Mouse (Mus musculus) MEL (cell line): ENCODE measurements at regions not wholly inside any gene's neighbourhood (a gene's known extent, or its start where the extent isn't known, plus 50 kb on each side); places are given as distances from the start of the nearest gene placed in this dataset.

Source experiments
- DNase-seq: peaks from one replicate; pipeline ENCODE4 v3.0.0; 2011; ENCODE audit warnings: low read depth, low spot score
- H3K27ac ChIP-seq: 2 replicates; pipeline ENCODE4 v1.5.1; 2012; ENCODE audit warnings: low read depth, mild to moderate bottlenecking, control low read depth, low read length, moderate library complexity; ENCODE audit not compliant: control insufficient read depth
- H3K27me3 ChIP-seq, 2 experiments: fragments of 150-350 bp in 1 of 2; sonication (generic) in 1 of 2; 2 replicates each; pipeline ENCODE4 v1.6.1; 2012; ENCODE audit warnings: low read length in 2 of 2, mild to moderate bottlenecking in 2 of 2, improper control_type of control experiment in 1 of 2, moderate library complexity in 1 of 2; ENCODE audit not compliant: insufficient read depth in 2 of 2, control insufficient read depth in 1 of 2
- H3K36me3 ChIP-seq, 2 experiments: 2 replicates each; pipeline ENCODE4 v1.6.1; 2012 to 2014; ENCODE audit warnings: low read length in 2 of 2, improper control_type of control experiment in 1 of 2, inconsistent platforms in 1 of 2, mild to moderate bottlenecking in 1 of 2; ENCODE audit not compliant: insufficient read depth in 2 of 2, control insufficient read depth in 1 of 2
- H3K4me1 ChIP-seq, 2 experiments: fragments of 150-350 bp in 1 of 2; sonication (generic) in 1 of 2; 2 replicates each; pipeline ENCODE4 v1.6.1; 2012; ENCODE audit warnings: low read length in 2 of 2, improper control_type of control experiment in 1 of 2, mild to moderate bottlenecking in 1 of 2; ENCODE audit not compliant: insufficient read depth in 2 of 2, control insufficient read depth in 1 of 2
- H3K4me3 ChIP-seq, 2 experiments: fragments of 150-350 bp in 1 of 2; sonication (generic) in 1 of 2; 2 replicates each; pipeline ENCODE4 v1.5.1; 2012; ENCODE audit warnings: low read depth in 2 of 2, low read length in 2 of 2, mild to moderate bottlenecking in 2 of 2, moderate library complexity in 2 of 2, control low read depth in 1 of 2, improper control_type of control experiment in 1 of 2; ENCODE audit not compliant: control insufficient read depth in 1 of 2, insufficient read depth in 1 of 2
- H3K79me2 ChIP-seq: 2 replicates; pipeline ENCODE4 v1.6.1; 2012; ENCODE audit warnings: mild to moderate bottlenecking, low read length, moderate library complexity; ENCODE audit not compliant: control insufficient read depth, poor library complexity, insufficient read depth
- H3K9ac ChIP-seq: 2 replicates; pipeline ENCODE4 v1.6.1; 2012; ENCODE audit warnings: low read depth, mild to moderate bottlenecking, control low read depth, low read length, moderate library complexity; ENCODE audit not compliant: control insufficient read depth, poor library complexity, severe bottlenecking
- H3K9me3 ChIP-seq: fragments of 150-350 bp; sonication (generic); replicated peaks from 2 replicates; pipeline ENCODE4 v1.6.1; 2012; ENCODE audit warnings: mild to moderate bottlenecking, low read length, improper control_type of control experiment, moderate library complexity; ENCODE audit not compliant: insufficient read depth
- CHD1 ChIP-seq: IDR thresholded peaks from 2 replicates; pipeline ENCODE4 v1.6.1; 2012; ENCODE audit warnings: low read depth, mild to moderate bottlenecking, inconsistent platforms, low read length, improper control_type of control experiment
- CHD2 ChIP-seq: IDR thresholded peaks from 2 replicates; pipeline ENCODE4 v1.6.1; 2011; ENCODE audit warnings: low read length, improper control_type of control experiment
- CTCF ChIP-seq, 3 experiments: IDR thresholded peaks in 2 of 3; conservative IDR thresholded peaks in 1 of 3; 2 replicates each; pipeline ENCODE4 v1.5.1; 2011 to 2012; ENCODE audit warnings: low read length in 3 of 3, low read depth in 2 of 3, mild to moderate bottlenecking in 2 of 3, improper control_type of control experiment in 1 of 3, inconsistent platforms in 1 of 3, mixed read lengths in 1 of 3, moderate library complexity in 1 of 3; ENCODE audit not compliant: control insufficient read depth in 1 of 3, insufficient read depth in 1 of 3, poor library complexity in 1 of 3, severe bottlenecking in 1 of 3
- E2F4 ChIP-seq: IDR thresholded peaks from 2 replicates; pipeline ENCODE4 v1.6.1; 2011; ENCODE audit warnings: low read depth, low read length, improper control_type of control experiment, borderline replicate concordance
- ELF1 ChIP-seq: IDR thresholded peaks from 2 replicates; pipeline ENCODE4 v1.6.1; 2014; ENCODE audit warnings: low read depth, mild to moderate bottlenecking, inconsistent platforms, low read length, improper control_type of control experiment, moderate library complexity
- EP300 ChIP-seq, 2 experiments: IDR thresholded peaks; 2 replicates each; pipeline ENCODE4 v1.6.1; 2011; ENCODE audit warnings: improper control_type of control experiment in 2 of 2, low read length in 2 of 2, low read depth in 1 of 2, mild to moderate bottlenecking in 1 of 2
- ETS1 ChIP-seq: IDR thresholded peaks from 2 replicates; pipeline ENCODE4 v1.6.1; 2012; ENCODE audit warnings: low read depth, mild to moderate bottlenecking, inconsistent platforms, low read length, improper control_type of control experiment, moderate library complexity
- GABPA ChIP-seq: IDR thresholded peaks from 2 replicates; pipeline ENCODE4 v1.6.1; 2012; ENCODE audit warnings: low read depth, mild to moderate bottlenecking, inconsistent platforms, low read length, improper control_type of control experiment, moderate library complexity
- HCFC1 ChIP-seq: IDR thresholded peaks from 2 replicates; pipeline ENCODE4 v1.6.1; 2012; ENCODE audit warnings: low read depth, mild to moderate bottlenecking, inconsistent platforms, low read length, improper control_type of control experiment, moderate library complexity
- JUND ChIP-seq: IDR thresholded peaks from 2 replicates; pipeline ENCODE4 v1.6.1; 2011; ENCODE audit warnings: low read depth, mild to moderate bottlenecking, improper control_type of control experiment, low read length
- KAT2A ChIP-seq: conservative IDR thresholded peaks from 2 replicates; pipeline ENCODE4 v1.6.1; 2012; ENCODE audit warnings: low read depth, low read length, improper control_type of control experiment, inconsistent platforms
- MAX ChIP-seq: IDR thresholded peaks from 2 replicates; pipeline ENCODE4 v1.6.1; 2011; ENCODE audit warnings: low read length, improper control_type of control experiment
- MAZ ChIP-seq: IDR thresholded peaks from 2 replicates; pipeline ENCODE4 v1.6.1; 2012; ENCODE audit warnings: low read depth, mild to moderate bottlenecking, inconsistent platforms, low read length, improper control_type of control experiment
- MXI1 ChIP-seq: IDR thresholded peaks from 2 replicates; pipeline ENCODE4 v1.6.1; 2011; ENCODE audit warnings: mild to moderate bottlenecking, low read depth, low read length, improper control_type of control experiment
- NELFE ChIP-seq: IDR thresholded peaks from 2 replicates; pipeline ENCODE4 v1.6.1; 2011; ENCODE audit warnings: low read depth, low read length, improper control_type of control experiment
- NRF1 ChIP-seq: IDR thresholded peaks from 2 replicates; pipeline ENCODE4 v1.6.1; 2014; ENCODE audit warnings: low read depth, mild to moderate bottlenecking, inconsistent platforms, low read length, improper control_type of control experiment, moderate library complexity; ENCODE audit not compliant: poor library complexity, insufficient read depth, severe bottlenecking
- POLR2A ChIP-seq, 2 experiments: IDR thresholded peaks; 2 replicates each; pipeline ENCODE4 v1.6.1; 2011 to 2012; ENCODE audit warnings: low read length in 2 of 2, mild to moderate bottlenecking in 2 of 2, control low read depth in 1 of 2, improper control_type of control experiment in 1 of 2, low read depth in 1 of 2, moderate library complexity in 1 of 2; ENCODE audit not compliant: control insufficient read depth in 1 of 2, insufficient read depth in 1 of 2, poor library complexity in 1 of 2
- POLR2AphosphoS2 ChIP-seq: IDR thresholded peaks from 2 replicates; pipeline ENCODE4 v1.6.1; 2011; ENCODE audit warnings: low read length, improper control_type of control experiment
- POLR2AphosphoS5 ChIP-seq: IDR thresholded peaks from 2 replicates; pipeline ENCODE4 v1.6.1; 2012; ENCODE audit warnings: low read depth, borderline replicate concordance, mild to moderate bottlenecking, inconsistent platforms, low read length, moderate library complexity, mixed read lengths
- RAD21 ChIP-seq: IDR thresholded peaks from 2 replicates; pipeline ENCODE4 v1.6.1; 2011; ENCODE audit warnings: mild to moderate bottlenecking, low read depth, low read length, improper control_type of control experiment
- RCOR1 ChIP-seq: IDR thresholded peaks from 2 replicates; pipeline ENCODE4 v1.6.1; 2012; ENCODE audit warnings: low read depth, mild to moderate bottlenecking, inconsistent platforms, low read length, improper control_type of control experiment
- SIN3A ChIP-seq: IDR thresholded peaks from 2 replicates; pipeline ENCODE4 v1.6.1; 2012; ENCODE audit warnings: low read length, improper control_type of control experiment, inconsistent platforms
- TAL1 ChIP-seq: IDR thresholded peaks from 2 replicates; pipeline ENCODE4 v1.6.1; 2012; ENCODE audit warnings: mild to moderate bottlenecking, inconsistent platforms, low read length, moderate library complexity, mixed read lengths
- ZMIZ1 ChIP-seq: IDR thresholded peaks from 2 replicates; pipeline ENCODE4 v1.6.1; 2012; ENCODE audit warnings: low read depth, mild to moderate bottlenecking, inconsistent platforms, low read length, improper control_type of control experiment, moderate library complexity

DNA sequence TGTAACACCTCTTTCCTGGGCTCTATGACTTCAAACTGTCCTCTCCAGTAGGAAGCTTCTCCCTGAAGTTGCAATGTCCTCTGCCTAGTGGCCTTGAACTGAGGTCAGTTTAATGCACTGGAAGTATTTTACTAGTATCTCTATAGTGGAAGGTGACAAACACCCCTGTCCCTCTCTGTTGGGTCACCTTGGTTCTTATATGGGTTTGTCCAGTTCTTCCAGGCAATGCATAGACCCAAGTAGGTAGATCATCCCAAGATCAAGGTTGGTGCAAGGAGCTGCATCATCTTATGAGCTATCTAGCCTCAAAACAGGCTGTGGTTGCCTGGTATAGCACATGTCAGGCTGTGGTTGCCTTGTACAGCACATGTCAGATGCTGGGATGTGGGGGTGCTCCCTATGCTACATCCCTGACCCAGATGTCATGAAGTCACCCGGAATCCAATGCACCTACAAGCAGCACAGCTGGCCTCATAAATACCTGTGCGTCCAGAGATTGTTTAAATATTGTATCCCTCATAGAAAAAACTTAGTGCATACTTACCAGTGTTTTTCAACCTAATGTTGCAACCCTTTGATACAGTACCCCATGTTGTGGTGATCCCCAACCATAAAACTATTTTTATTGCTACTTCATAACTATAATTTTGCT, 88.4 kb upstream of the Cpm start:
- H3K4me3 ChIP-seq = no peak overlapping the region

DNA sequence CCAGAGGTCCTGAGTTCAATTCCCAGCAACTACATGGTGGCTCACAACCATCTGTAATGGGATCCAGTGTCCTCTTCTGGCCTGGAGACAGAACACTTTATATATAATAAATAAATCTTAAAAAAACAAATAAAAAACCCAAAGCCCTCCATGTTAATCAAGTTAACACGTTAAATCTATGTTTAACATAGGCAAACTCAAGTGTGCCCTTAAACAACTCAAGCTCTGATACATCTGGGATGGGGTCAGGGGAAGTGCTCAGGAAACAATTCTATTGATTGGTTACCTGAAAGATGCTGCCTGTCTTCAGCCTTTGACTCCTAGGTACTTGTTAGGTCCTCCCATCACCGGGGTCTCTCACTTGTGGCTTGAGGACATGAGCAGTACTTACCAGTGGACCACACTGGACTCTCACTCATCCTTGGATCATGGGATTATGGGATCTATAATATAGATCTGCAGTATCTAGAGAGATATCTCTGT, 89.1 kb upstream of the Cpm start:
- H3K9ac ChIP-seq = no peak overlapping the region
- no peaks in the 10 kb centered on the region for H3K4me1 ChIP-seq
- H3K79me2 ChIP-seq = no peaks in the 10 kb centered on the region
- no peak for DNase-seq
- H3K4me3 ChIP-seq = no peak overlapping the region
- no peaks in the 10 kb centered on the region; a peak in 1 of 4 replicates for H3K27me3 ChIP-seq
- H3K27ac ChIP-seq = no peak overlapping the region
- TF ChIP-seq CHD1 (no peak), E2F4 (no peak), CHD2 (no peak), TAL1 (no peak), EP300 (IDR thresholded peaks at IDR 0.05; ENCODE audit: low read depth in 1 of 2, low read length in 2 of 2) (no peak), MAX (no peak), RCOR1 (no peak), SIN3A (no peak), ETS1 (no peak), MAZ (no peak), CTCF (IDR thresholded peaks at IDR 0.05 in 2 of 3, conservative IDR thresholded peaks at IDR 0.05 in 1 of 3; ENCODE audit: control insufficient read depth in 1 of 3, insufficient read depth in 1 of 3, low read depth in 2 of 3, low read length in 3 of 3, poor library complexity in 1 of 3, severe bottlenecking in 1 of 3) (no peak), ZMIZ1 (no peak), NRF1 (no peak), NELFE (no peak), MXI1 (no peak), POLR2AphosphoS5 (no peak), ELF1 (no peak), POLR2A (IDR thresholded peaks at IDR 0.05; ENCODE audit: control insufficient read depth in 1 of 2, insufficient read depth in 1 of 2, low read depth in 1 of 2, low read length in 2 of 2, poor library complexity in 1 of 2) (no peak), GABPA (no peak)
- H3K9me3 ChIP-seq = no peaks in the 10 kb centered on the region
- H3K36me3 ChIP-seq = no peaks in the 10 kb centered on the region

More for the DNA sequence above, 88.4 kb upstream of the Cpm start:
- TF ChIP-seq RAD21 = no peak
- TF ChIP-seq ELF1 = no peak
- no peak for TF ChIP-seq HCFC1
- no peak for TF ChIP-seq POLR2AphosphoS2
- TF ChIP-seq KAT2A = no peak
- TF ChIP-seq RCOR1 = no peak
- TF ChIP-seq JUND = no peak
- no peak for TF ChIP-seq EP300 (IDR thresholded peaks at IDR 0.05; ENCODE audit: low read depth in 1 of 2, low read length in 2 of 2)
- no peak for TF ChIP-seq TAL1
- no peaks in the 10 kb centered on the region for H3K4me1 ChIP-seq
- no peaks in the 10 kb centered on the region for H3K9me3 ChIP-seq
- H3K9ac ChIP-seq = no peak overlapping the region
- H3K79me2 ChIP-seq = no peaks in the 10 kb centered on the region
- H3K27ac ChIP-seq = no peak overlapping the region
- H3K36me3 ChIP-seq = no peaks in the 10 kb centered on the region
- no peak for DNase-seq
- no peaks in the 10 kb centered on the region; a peak in 1 of 4 replicates for H3K27me3 ChIP-seq
